Mouse (Mus musculus): ENCODE data around the gene Tshz3.

- no peak for TF ChIP-seq POLR2A (IDR thresholded peaks at IDR 0.05; ENCODE audit: borderline replicate concordance, control insufficient read depth, low read depth, low read length)
- TF ChIP-seq CTCF (IDR thresholded peaks at IDR 0.05; ENCODE audit: control insufficient read depth, insufficient read depth, low read length) = no peak
Measured at GRCm38 (mm10) chr7:36736303-36737050, 38.6 kb downstream of the Tshz3 start.
